Mouse (Mus musculus) hindbrain, embryonic 14.5 days (tissue): ENCODE data around the gene Stat5a. TPM values are rescaled to one million over a fixed set of nuclear protein-coding genes. Genes with fewer than 3 reads are reported as not detected.

Experiments
- ATAC-seq: fragments of 200-750 bp; cut with Nextera tagmentation; 2 replicates; pipeline ENCODE4 v1.8.0; 2017; ENCODE audit warnings: moderate number of reproducible peaks, mild to moderate bottlenecking, moderate TSS enrichment, moderate library complexity; ENCODE audit not compliant: low FRiP score
- DNase-seq: peaks from one replicate; pipeline ENCODE4 v3.0.0-alpha.2; 2015; ENCODE audit warnings: low spot score
- H3K27ac ChIP-seq: fragments of 300-500 bp; sonication (generic); 2 replicates; pipeline ENCODE4 v1.5.1; 2014; ENCODE audit warnings: mild to moderate bottlenecking, moderate library complexity
- H3K27me3 ChIP-seq: fragments of 300-500 bp; sonication (generic); 2 replicates; pipeline ENCODE4 v1.6.1; 2014; ENCODE audit warnings: mild to moderate bottlenecking, low read length, mixed read lengths; ENCODE audit not compliant: control insufficient read depth, insufficient read depth
- H3K36me3 ChIP-seq: fragments of 300-500 bp; sonication (generic); replicated peaks from 2 replicates; pipeline ENCODE4 v1.6.1; 2014; ENCODE audit not compliant: control insufficient read depth, insufficient read depth
- H3K4me1 ChIP-seq: fragments of 300-500 bp; sonication (generic); replicated peaks from 2 replicates; pipeline ENCODE4 v1.6.1; 2014; ENCODE audit warnings: antibody characterized with exemption, low read length, mixed read lengths; ENCODE audit not compliant: control insufficient read depth, insufficient read depth
- H3K4me2 ChIP-seq: fragments of 300-500 bp; sonication (generic); replicated peaks from 2 replicates; pipeline ENCODE4 v1.6.1; 2014; ENCODE audit warnings: mild to moderate bottlenecking, moderate library complexity
- H3K4me3 ChIP-seq: fragments of 300-500 bp; sonication (generic); replicated peaks from 2 replicates; pipeline ENCODE4 v1.5.1; 2014; ENCODE audit warnings: mild to moderate bottlenecking, low read length
- H3K9ac ChIP-seq: fragments of 300-500 bp; sonication (generic); 2 replicates; pipeline ENCODE4 v1.6.1; 2014
- H3K9me3 ChIP-seq: fragments of 300-500 bp; sonication (generic); 2 replicates; pipeline ENCODE4 v1.6.1; 2016; ENCODE audit warnings: low read length; ENCODE audit not compliant: control insufficient read depth
- whole genome bisulfite sequencing: fragments of 180-500 bp; shearing (Covaris S2); extraction: QIAGEN DNeasy Blood & Tissue Kit; methylation state at CpG from one replicate; pipeline ENCODE4 v1.1.7; 2014; 5-methylcytosine and 5-hydroxymethylcytosine counted together
- polyA plus RNA-seq: library from polyadenylated mRNA; unstranded; fragments of >200 nt; fragmentation: Nextera tagmentation; extraction: Ambion mirVana; gene quantifications from 2 replicates; pipeline ENCODE4 v1.2.1, GENCODE M21; 2014

The Stat5a gene
- polyA plus RNA-seq = 1.4 and 1.7 TPM in 2 replicates

DNA sequence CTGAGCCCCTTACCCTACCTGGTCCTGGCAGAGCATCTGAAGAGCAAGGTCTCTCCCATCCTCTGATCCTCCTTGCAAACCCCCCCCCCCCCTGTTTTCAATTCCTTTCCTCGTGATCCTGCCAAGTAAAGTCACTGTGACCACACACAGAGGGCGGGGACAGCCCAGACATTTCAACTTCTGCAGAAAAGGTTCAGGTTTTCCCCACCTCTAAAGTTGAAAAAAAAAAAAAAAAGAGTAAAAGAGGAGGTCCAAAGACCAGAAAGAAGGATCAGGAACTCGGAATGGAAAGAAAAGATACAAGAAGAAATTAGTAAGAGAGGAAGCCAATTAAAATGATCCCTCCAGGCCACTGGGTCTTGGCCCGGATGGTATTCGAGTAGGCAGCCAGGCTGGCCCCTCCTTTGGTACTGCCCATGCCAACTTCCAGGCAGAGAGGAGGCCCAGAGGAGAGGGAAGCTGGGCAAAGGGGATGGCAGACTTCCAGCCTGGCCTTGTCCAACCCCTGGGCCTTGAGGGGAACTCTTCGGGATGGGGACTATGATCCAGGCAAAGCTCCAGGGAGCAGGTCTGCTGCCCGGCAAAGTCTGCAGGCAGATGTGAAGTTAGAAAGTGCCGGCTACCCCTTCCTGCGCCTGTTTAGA, at the start of gene Stat5a:
Stat5a (plus strand) TSS at position 417 of the 644 bp plus-strand sequence.
- H3K4me2 ChIP-seq = peak within 1 kb of the TSS; percentile 58
- peaks cover 38% of the 10 kb centered on the region for H3K27me3 ChIP-seq
- peak within 1 kb of the TSS; percentile 40 for H3K4me3 ChIP-seq
- ATAC-seq (no peak), DNase-seq (no peak)
- no peaks in the 10 kb centered on the region; the same call in 1 of the 2 replicates for H3K4me1 ChIP-seq
- peak within 1 kb of the TSS; percentile 49 for H3K9ac ChIP-seq
- 64% methylated on average over 9 of the region's 9 CpGs for WGBS
- no peak within 1 kb of the TSS for H3K27ac ChIP-seq
- H3K9me3 ChIP-seq = no peaks in the 10 kb centered on the region
- no peaks in the 10 kb centered on the region for H3K36me3 ChIP-seq

DNA sequence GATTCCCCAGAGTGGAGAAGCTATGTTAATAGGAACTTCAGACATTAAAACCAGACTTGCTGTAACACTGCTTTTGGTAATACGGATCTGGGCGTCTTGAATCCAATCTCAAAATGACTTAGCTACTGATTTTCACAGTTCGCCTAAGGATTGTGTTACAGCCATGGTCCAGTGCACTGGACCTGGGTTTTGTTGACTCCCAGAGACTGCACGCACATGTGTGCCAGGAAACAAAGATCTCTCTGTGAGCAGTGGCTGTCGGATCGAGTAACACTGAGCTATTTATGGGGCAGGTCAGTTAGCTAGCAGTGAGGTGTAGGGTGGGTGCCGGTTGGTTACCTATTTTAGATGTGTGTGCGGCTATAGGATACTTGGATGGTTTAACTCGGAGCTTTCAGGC, 48.6 kb upstream of the Stat5a start:
- Histone ChIP-seq H3K4me2 (no peak overlapping the region), H3K4me1 (no peaks in the 10 kb centered on the region), H3K4me3 (no peak overlapping the region), H3K36me3 (0 out of 2 replicates have a peak, but pooled peaks cover 3% of the 10 kb centered on the region), H3K9me3 (no peaks in the 10 kb centered on the region), H3K27me3 (no peaks in the 10 kb centered on the region), H3K27ac (no peak overlapping the region), H3K9ac (no peak overlapping the region)
- WGBS = 88% methylated on average over 9 of the region's 9 CpGs
- DNase-seq = no peak
- no peak for ATAC-seq

DNA sequence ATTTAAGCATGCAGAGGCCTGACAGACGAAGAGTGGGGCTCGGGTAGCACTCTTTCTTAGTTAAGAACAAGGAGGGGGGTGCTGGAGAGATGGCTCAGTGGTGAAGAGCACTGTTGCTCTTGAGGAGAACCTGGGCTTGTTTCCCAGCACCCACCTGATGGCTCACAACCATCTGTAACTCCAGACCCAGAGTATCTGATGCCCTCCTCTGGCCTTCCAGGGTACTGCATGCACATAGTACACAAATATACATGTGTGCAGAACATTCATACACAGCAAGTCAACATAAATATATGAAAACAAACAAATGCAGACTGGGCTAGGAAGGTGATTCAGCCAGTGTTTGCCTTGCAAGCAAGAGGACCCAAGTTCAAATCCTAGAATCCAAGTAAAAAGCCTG, 48.0 kb upstream of the Stat5a start:
- WGBS = 92% methylated on average over 2 of the region's 2 CpGs
- no peak overlapping the region for H3K4me2 ChIP-seq
- H3K27me3 ChIP-seq = no peaks in the 10 kb centered on the region
- no peak for DNase-seq
- no peak overlapping the region for H3K4me3 ChIP-seq
- H3K9ac ChIP-seq = no peak overlapping the region
- H3K4me1 ChIP-seq = no peaks in the 10 kb centered on the region
- H3K27ac ChIP-seq = no peak overlapping the region
- H3K9me3 ChIP-seq = no peaks in the 10 kb centered on the region
- ATAC-seq = no peak
- H3K36me3 ChIP-seq = no peaks in the 10 kb centered on the region

DNA sequence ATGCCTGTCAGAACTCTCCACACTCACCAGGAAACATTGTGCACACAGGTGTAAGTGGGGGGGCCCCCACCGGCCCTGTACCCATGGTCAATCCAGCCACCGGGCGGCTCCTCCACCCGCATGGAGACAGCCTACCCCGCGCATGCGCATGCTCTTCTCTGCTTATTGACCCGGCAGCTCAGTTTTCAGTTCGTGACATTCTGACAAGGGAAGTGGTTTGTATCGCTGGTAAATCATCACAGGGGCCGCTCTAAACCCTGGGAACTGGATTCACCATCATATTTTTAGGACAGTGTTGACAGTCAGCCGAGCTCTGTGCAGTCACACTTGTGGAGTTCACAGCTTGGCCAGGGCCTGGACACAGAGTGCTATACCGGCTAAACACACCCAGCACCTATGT, 44.7 kb upstream of the Stat5a start:
- ATAC-seq = no peak

DNA sequence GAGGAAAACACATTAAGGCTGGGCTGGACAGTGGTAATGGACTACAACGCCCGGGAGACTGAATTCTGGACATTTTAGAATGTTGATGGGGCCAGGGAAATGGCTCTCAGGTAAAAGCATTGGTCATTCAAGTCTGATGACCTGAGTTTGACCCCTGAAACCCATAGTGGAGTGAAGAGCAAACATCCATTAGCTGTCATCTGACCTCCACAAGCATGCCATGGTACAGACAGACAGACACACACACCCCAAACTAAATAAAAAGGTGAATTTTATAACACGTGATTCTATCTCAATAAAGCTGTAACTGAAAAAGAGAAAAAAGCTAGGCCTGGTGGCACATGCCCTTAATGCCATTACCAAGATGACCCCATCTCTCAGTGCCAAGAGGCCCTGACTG, 42.8 kb upstream of the Stat5a start:
- DNase-seq (no peak), ATAC-seq (no peak)
- Histone ChIP-seq H3K4me2 (no peak overlapping the region), H3K9ac (no peak overlapping the region), H3K27me3 (no peaks in the 10 kb centered on the region), H3K9me3 (no peaks in the 10 kb centered on the region), H3K27ac (no peak overlapping the region), H3K4me3 (no peak overlapping the region), H3K36me3 (no peaks in the 10 kb centered on the region), H3K4me1 (peaks cover 10% of the 10 kb centered on the region; the same call in 1 of the 2 replicates)
- WGBS = 92% methylated on average over 3 of the region's 3 CpGs

More for the DNA sequence above, 44.7 kb upstream of the Stat5a start:
- H3K36me3 ChIP-seq = no peaks in the 10 kb centered on the region
- H3K9ac ChIP-seq = no peak overlapping the region
- no peak overlapping the region for H3K27ac ChIP-seq
- DNase-seq = no peak
- 76% methylated on average over 13 of the region's 13 CpGs for WGBS
- H3K4me2 ChIP-seq = no peak overlapping the region
- H3K9me3 ChIP-seq = no peaks in the 10 kb centered on the region
- peaks cover 10% of the 10 kb centered on the region; the same call in 1 of the 2 replicates for H3K4me1 ChIP-seq
- no peak overlapping the region for H3K4me3 ChIP-seq
- no peaks in the 10 kb centered on the region for H3K27me3 ChIP-seq

DNA sequence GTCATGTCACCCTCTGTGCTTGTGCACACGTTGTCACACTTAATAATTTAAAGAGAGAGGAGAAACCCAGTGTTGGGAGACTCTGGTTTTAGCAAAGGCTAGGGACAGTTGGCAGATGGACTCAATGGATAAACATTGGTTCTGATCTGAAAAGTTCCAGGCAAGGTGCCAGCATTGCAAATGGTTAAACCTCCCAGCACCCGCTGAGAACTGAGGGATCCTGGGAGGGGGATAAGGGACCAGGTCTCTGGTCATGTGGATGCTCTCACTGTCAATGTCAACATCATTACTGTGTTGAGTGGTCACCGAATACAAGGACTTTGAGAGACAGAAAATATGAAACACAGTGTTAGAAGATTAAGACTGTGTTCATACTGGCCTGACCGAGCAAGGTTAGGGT, 42.4 kb upstream of the Stat5a start:
- 71% methylated on average over 4 of the region's 4 CpGs for WGBS
- DNase-seq = no peak
- no peak overlapping the region for H3K27ac ChIP-seq
- no peak overlapping the region for H3K4me2 ChIP-seq
- ATAC-seq = no peak
- peaks cover 10% of the 10 kb centered on the region; the same call in 1 of the 2 replicates for H3K4me1 ChIP-seq
- H3K27me3 ChIP-seq = no peaks in the 10 kb centered on the region
- H3K9me3 ChIP-seq = no peaks in the 10 kb centered on the region
- no peak overlapping the region for H3K9ac ChIP-seq
- no peak overlapping the region for H3K4me3 ChIP-seq
- H3K36me3 ChIP-seq = no peaks in the 10 kb centered on the region

DNA sequence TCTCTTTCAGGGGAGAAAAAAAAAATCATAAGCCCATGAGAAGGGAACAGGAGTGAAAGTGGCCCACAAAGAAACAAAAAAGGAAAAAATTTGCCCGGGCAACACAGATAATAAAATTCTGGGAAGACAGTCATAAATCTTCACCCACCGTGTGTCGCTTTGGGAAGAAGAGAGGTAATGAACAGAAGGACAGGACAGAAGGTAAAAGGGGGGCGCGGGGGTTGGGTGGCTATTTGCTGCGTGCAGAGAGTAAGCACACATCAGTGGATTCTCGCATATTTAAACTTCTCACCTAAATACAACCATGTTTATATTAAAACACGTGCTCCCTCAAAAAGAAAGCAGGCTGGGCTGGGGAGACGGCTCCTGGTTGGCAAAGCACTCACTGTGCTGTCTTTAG, 41.8 kb upstream of the Stat5a start:
- H3K27ac ChIP-seq = no peak overlapping the region
- 63% methylated on average over 9 of the region's 9 CpGs for WGBS

DNA sequence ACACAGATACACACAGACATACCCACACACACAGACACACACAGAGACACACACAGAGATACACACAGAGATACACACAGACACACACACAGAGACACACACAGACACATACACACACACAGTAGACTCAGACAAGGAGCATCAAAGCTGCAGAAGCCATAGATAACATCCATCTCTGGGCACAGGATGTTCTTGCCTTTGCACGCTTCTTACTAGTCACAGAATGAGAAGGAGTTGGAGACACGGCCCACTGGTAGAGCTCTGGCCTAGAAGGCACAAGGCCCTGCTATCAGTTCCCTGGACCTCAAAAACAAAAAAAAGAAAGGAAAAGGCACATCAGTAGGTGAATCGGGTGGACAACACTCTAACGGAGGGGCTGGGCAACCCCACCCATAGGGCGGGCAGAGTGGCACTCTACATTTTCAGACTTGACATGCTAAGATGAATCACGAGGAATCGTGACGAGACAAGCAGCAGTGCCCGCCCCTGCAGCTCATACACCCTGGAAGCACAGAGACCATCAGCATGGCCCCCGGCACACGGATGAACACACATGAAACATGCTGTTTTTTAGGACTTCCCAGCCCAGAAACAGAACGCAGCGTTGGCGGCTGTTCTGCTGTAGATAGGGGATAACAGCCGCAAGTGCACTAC, 40.7 kb upstream of the Stat5a start:
- no peak overlapping the region for H3K27ac ChIP-seq
- no peak overlapping the region for H3K4me3 ChIP-seq
- H3K27me3 ChIP-seq = no peaks in the 10 kb centered on the region
- H3K9ac ChIP-seq = no peak overlapping the region
- WGBS = 91% methylated on average over 15 of the region's 15 CpGs
- DNase-seq = no peak
- ATAC-seq = no peak
- H3K4me2 ChIP-seq = no peak overlapping the region
- no peaks in the 10 kb centered on the region for H3K9me3 ChIP-seq
- H3K36me3 ChIP-seq = no peaks in the 10 kb centered on the region
- peaks cover 10% of the 10 kb centered on the region; the same call in 1 of the 2 replicates for H3K4me1 ChIP-seq

More for the DNA sequence above, 41.8 kb upstream of the Stat5a start:
- Histone ChIP-seq H3K4me3 (no peak overlapping the region), H3K9me3 (no peaks in the 10 kb centered on the region), H3K9ac (no peak overlapping the region), H3K36me3 (no peaks in the 10 kb centered on the region), H3K4me2 (no peak overlapping the region), H3K4me1 (peaks cover 10% of the 10 kb centered on the region; the same call in 1 of the 2 replicates), H3K27me3 (no peaks in the 10 kb centered on the region)
- DNase-seq (no peak), ATAC-seq (no peak)

DNA sequence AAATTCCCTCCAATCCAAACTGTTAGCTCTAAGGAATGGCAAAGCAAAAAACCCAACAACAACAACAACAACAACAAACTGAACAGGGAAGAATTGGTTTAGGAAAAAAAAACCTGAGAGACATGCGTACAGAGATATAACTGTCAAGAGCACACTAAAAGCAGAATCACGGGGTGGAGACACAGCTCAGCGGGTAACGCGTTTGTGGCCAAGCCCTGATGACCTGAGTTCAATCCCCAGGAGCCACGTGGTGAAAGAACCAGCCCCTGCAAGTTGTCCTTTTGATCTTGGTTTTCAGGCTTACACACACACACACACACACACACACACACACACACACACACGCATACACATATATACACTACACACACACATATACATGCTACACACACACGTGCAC, 40.1 kb upstream of the Stat5a start:
- peaks cover 10% of the 10 kb centered on the region; the same call in 1 of the 2 replicates for H3K4me1 ChIP-seq
- WGBS = 80% methylated on average over 8 of the region's 8 CpGs
- H3K27ac ChIP-seq = no peak overlapping the region
- no peaks in the 10 kb centered on the region for H3K27me3 ChIP-seq
- H3K4me2 ChIP-seq = no peak overlapping the region
- H3K36me3 ChIP-seq = no peaks in the 10 kb centered on the region
- no peak overlapping the region for H3K9ac ChIP-seq
- ATAC-seq = no peak
- DNase-seq = no peak
- H3K4me3 ChIP-seq = no peak overlapping the region
- H3K9me3 ChIP-seq = no peaks in the 10 kb centered on the region
